Mouse (Mus musculus) cerebellum, adult 2 months (tissue): ENCODE data around the gene Fnd3c2. TPM values are rescaled to one million over a fixed set of nuclear protein-coding genes. Genes with fewer than 3 reads are reported as not detected.
"Not testable (repeated sequence)": the region's sequence is repeated elsewhere in the genome, so short reads cannot be mapped to it uniquely, and the experiment has no call there.

ENCODE experiments used
- DNase-seq, 2 experiments: peaks; one replicate each; pipeline ENCODE4 v3.0.0; 2021
- H3K27ac ChIP-seq: fragments of 200-500 bp; 2 replicates; pipeline ENCODE4 v1.5.1; 2012; ENCODE audit warnings: low read length, control low read depth, inconsistent platforms; ENCODE audit not compliant: insufficient read depth
- H3K27me3 ChIP-seq: fragments of 200-500 bp; 2 replicates; pipeline ENCODE4 v1.6.1; 2012; ENCODE audit warnings: inconsistent platforms, mild to moderate bottlenecking, low read length, moderate library complexity; ENCODE audit not compliant: control insufficient read depth, insufficient read depth
- H3K4me1 ChIP-seq: fragments of 200-500 bp; 2 replicates; pipeline ENCODE4 v1.6.1; 2011; ENCODE audit warnings: low read length; ENCODE audit not compliant: control insufficient read depth, insufficient read depth
- H3K4me3 ChIP-seq: fragments of 200-500 bp; replicated peaks from 2 replicates; pipeline ENCODE3; 2011; ENCODE audit warnings: mild to moderate bottlenecking, low read depth, low read length, control low read depth; ENCODE audit not compliant: insufficient read depth
- CTCF ChIP-seq: fragments of 200-500 bp; IDR thresholded peaks from 2 replicates; pipeline ENCODE4 v1.5.1; 2011; ENCODE audit warnings: low read depth, mild to moderate bottlenecking, control low read depth, low read length, moderate library complexity, borderline replicate concordance; ENCODE audit not compliant: insufficient read depth
- POLR2A ChIP-seq: fragments of 200-500 bp; IDR thresholded peaks from 2 replicates; pipeline ENCODE4 v1.6.1; 2011; ENCODE audit warnings: low read length, control low read depth, borderline replicate concordance; ENCODE audit not compliant: insufficient read depth
- WGBS: fragments of 180-500 bp; shearing (Covaris S2); methylation state at CpG from one replicate; pipeline ENCODE4 v1.1.7; 2018; 5-methylcytosine and 5-hydroxymethylcytosine counted together
- polyA plus RNA-seq: library from polyadenylated mRNA; depleted of rRNA; stranded (reverse); fragments of >200 nt; gene quantifications from 2 replicates; pipeline ENCODE4 v1.2.3, GENCODE M21; 2012; rRNA removed

Fnd3c2 gene
- not detected in 2 replicates for polyA plus RNA-seq

DNA sequence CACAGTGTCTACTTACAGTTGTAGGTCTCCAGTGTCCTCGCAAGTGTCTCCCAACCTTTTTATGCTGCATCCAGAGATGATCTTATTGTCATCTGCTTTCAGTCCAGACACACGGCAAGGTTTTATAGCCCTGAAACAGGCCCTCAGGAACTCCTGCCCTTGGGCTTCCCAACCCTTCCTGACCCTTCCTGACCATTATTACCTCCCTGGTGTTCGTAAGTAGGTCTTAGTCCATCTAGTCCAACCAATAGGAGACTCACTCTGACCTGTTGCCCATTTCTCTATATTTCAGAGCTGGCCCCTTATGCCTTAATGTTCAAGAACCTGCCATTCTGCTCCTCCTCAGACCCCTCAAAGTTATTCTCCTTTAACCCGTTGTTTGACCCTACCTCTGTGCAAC, at the start of gene Fnd3c2:
Gene Fnd3c2, minus strand, starts transcription at position 101 of the 400 bp plus-strand sequence.
- H3K27ac ChIP-seq, result no peak within 1 kb of the TSS
- TF ChIP-seq CTCF, result no peak
- TF ChIP-seq POLR2A, result no peak

DNA sequence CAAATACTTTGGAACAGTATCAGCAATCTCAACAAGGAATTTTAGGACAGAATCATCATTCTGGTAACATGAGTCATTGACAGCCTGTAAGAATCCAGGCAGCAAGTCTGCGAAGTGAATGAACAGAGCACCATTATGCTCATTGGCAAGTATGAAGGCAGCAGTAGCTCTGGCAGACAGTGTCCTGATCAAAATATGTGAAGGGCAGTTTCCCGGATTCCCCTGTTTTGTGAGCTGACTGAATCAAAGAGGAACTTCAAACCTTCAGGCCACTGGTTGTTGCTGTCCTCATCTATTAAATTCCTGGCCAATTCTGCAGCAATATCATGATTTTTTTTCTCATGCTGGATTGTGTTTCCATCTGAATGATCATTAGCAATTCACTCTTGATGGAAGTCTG, 29.3 kb upstream of the Fnd3c2 start:
- Histone ChIP-seq H3K4me3 (no peak overlapping the region), H3K4me1 (no peaks in the 10 kb centered on the region), H3K27ac (no peak overlapping the region), H3K27me3 (no peaks in the 10 kb centered on the region)
- WGBS, result 82% methylated on average over 2 of the region's 2 CpGs
- no peak for DNase-seq
- TF ChIP-seq POLR2A (no peak), CTCF (no peak)

More for the DNA sequence above, at the start of gene Fnd3c2:
- Histone ChIP-seq H3K4me1 (no peaks in the 10 kb centered on the region), H3K27me3 (no peaks in the 10 kb centered on the region), H3K4me3 (no peak within 1 kb of the TSS)
- no peak for DNase-seq
- WGBS, result 88% methylated on average over 4 of the region's 4 CpGs

DNA sequence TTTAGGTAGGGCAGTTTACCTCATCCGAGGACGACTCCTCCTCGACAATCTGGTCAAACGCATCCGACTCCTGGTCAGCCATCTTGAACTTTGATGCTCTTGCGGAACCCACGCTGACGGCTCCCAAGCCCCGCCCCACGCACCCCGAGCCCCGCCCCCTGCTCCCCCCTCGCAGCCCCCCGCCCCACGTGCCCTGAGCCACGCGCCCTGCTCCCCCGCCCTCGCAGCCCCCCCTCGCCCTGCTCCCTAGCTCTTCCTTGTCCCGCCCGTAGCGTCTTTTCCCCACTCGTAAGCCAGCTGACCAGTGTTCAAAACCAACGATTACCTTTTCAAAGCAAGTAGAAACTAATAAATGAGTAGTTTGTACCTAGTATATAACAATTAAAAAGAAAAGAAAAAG, 34.1 kb downstream of the Fnd3c2 start, which contains the start of gene Taf9b:
Gene Taf9b, minus strand, starts transcription at position 101 of the 400 bp plus-strand sequence.
- TF ChIP-seq CTCF (no peak), POLR2A (no peak)
- no peak for DNase-seq
- Histone ChIP-seq H3K4me1 (no peaks in the 10 kb centered on the region), H3K27me3 (no peaks in the 10 kb centered on the region), H3K27ac (peak within 1 kb of the TSS; percentile 85; the same call in 1 of the 2 replicates), H3K4me3 (peak within 1 kb of the TSS; percentile 97)
- 90% methylated on average over 23 of the region's 25 CpGs for WGBS

DNA sequence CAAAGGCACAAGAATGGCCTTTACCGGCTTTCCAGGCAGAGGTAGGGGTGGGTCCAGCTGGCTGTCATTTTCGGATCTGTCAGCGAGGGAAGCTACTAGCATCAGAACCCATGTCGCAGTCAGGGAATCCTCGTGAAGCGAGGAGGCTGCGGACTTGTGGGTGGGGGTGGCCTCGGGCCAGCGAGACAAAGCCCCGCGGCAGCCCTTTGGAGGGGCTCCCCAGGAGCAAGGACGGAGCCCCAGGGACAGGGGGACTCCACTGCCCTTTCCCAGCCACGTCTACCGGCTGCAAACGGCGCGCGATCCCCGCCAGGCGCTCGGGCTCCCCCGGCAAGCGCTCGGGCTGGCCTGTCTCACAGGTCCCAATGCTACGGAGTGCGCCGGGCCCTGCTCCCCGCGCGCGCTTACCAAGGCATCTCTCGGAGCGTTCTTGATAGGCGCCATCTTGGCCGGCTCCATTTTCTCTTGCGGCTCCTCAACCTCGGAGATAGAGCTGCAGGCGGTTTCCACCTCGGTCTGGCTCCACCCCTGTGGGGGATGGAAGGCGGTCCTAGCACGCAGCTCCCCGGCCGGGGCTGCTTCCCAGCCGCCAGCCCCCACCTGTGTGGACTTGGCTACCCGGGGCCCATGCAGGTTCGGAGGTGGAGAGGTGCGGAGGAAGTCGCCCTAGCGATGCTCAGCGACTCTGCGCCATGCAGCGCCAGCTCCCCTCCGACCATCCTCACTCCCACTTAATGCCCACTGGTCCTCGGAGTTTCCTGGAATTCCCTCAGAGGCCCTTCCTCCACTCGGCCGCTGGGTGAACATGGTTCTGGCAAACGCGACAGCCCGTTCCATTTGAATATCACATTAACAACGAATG, 35.8 kb downstream of the Fnd3c2 start:
- H3K4me1 ChIP-seq, result no peaks in the 10 kb centered on the region
- WGBS, result 10% methylated on average over 59 of the region's 60 CpGs
- TF ChIP-seq POLR2A, result peak; percentile 54; the same call in 1 of the 2 replicates
- no peak for TF ChIP-seq CTCF
- peak overlapping the region; percentile 85 for H3K27ac ChIP-seq
- no peaks in the 10 kb centered on the region for H3K27me3 ChIP-seq
- peak overlapping the region; percentile 97 for H3K4me3 ChIP-seq
- peak; percentile 83 to 85 for DNase-seq

DNA sequence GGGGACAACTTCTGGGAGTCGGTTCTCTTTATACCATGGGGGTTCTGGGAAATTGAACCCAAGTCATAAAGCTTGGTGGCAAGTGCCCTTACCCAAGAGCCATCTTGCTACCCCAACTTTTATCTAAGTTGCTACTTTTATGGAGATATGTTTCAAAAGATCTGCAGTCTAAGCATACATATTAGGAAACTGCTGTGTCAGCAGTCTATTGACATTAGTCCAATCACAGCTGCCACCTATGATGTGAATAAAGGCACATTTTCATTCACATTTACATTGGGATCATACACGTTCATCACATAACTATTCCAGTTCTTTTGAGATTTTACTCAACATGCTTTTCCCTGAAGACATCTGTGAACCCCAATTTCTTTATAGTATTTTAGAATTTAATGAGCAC, 46.1 kb downstream of the Fnd3c2 start:
- no peak overlapping the region for H3K27ac ChIP-seq
- 78% methylated on average over 2 of the region's 2 CpGs for WGBS
- H3K27me3 ChIP-seq, result no peaks in the 10 kb centered on the region
- H3K4me1 ChIP-seq, result no peaks in the 10 kb centered on the region
- H3K4me3 ChIP-seq, result no peak overlapping the region
- DNase-seq, result no peak
- TF ChIP-seq POLR2A, result no peak
- no peak for TF ChIP-seq CTCF

DNA sequence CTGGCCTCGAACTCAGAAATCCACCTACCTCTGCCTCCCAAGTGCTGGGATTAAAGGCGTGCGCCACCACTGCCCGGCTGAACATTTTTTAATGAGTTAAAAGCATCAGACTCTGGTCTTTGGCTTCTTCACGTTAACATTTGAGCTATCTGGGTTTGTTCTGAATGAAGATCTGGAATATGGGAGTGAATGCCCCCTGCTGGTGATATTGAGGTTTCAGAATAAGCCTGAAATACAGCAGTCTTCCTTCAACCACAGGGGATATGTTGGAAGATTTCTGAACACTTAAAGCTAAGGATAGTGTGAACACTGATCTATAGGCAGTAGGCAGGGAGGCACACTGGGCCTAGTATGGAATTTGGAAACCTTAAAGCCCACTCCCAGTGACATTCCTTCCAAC, 56.3 kb downstream of the Fnd3c2 start:
- H3K4me1 ChIP-seq, result peaks cover under 1% of the 10 kb centered on the region; the same call in 1 of the 2 replicates
- DNase-seq, result no peak
- TF ChIP-seq POLR2A (no peak), CTCF (no peak)
- no peak overlapping the region for H3K27ac ChIP-seq
- no peak overlapping the region for H3K4me3 ChIP-seq
- no peaks in the 10 kb centered on the region for H3K27me3 ChIP-seq
- 80% methylated on average over 5 of the region's 5 CpGs for WGBS

DNA sequence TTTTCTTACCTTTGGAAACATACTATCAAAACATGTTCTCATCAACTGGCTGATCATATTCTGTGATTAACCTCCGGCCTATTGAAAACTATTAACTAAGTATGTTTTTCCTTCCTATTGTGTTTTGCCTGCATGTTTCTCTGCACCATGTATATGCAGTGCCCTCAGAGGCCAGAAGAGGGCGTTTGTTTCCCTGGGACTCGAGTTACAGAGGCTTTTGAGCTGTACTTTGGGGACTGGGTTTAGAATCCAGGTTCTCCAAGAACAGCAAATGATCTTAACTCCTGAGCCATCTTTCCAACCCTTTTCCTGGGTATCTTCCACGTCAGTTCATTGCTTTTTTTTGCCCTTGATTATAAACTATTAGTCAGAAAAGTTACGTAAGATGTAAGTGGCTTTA, 57.9 kb downstream of the Fnd3c2 start:
- 61% methylated on average over 5 of the region's 5 CpGs for WGBS
- no peak for DNase-seq

DNA sequence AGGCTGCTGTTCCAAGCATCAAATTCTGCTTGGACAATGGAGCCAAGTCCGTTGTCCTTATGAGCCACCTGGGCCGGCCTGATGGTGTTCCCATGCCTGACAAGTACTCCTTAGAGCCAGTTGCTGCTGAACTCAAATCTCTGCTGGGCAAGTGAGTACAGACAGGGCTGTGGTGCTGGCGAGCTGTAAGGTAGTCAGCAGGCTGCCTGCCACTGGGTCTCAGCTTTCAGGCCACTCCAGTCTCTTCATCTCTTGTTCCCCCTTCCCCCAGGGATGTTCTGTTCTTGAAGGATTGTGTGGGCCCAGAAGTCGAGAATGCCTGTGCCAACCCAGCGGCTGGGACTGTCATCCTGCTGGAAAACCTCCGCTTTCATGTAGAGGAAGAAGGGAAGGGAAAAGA, 60.8 kb downstream of the Fnd3c2 start:
- not testable (repeated sequence) for H3K27me3 ChIP-seq, H3K4me3 ChIP-seq, DNase-seq, H3K4me1 ChIP-seq, H3K27ac ChIP-seq
- WGBS, result 83% methylated on average over 6 of the region's 6 CpGs

More for the DNA sequence above, 57.9 kb downstream of the Fnd3c2 start:
- TF ChIP-seq CTCF (no peak), POLR2A (no peak)
- no peak overlapping the region for H3K4me3 ChIP-seq
- peaks cover 3% of the 10 kb centered on the region; the same call in 1 of the 2 replicates for H3K4me1 ChIP-seq
- no peaks in the 10 kb centered on the region for H3K27me3 ChIP-seq
- no peak overlapping the region for H3K27ac ChIP-seq
